Mouse (Mus musculus) cortical plate, adult 2 months (tissue): ENCODE results near the gene Capn6.

Source experiments
- CTCF ChIP-seq: fragments of 200-500 bp; IDR thresholded peaks from 2 replicates; pipeline ENCODE4 v1.5.1; 2011; ENCODE audit warnings: mild to moderate bottlenecking, control low read depth, low read length; ENCODE audit not compliant: insufficient read depth; ENCODE audit errors: extremely low read depth
- POLR2A ChIP-seq: fragments of 200-500 bp; IDR thresholded peaks from 2 replicates; pipeline ENCODE4 v1.6.1; 2011; ENCODE audit warnings: mild to moderate bottlenecking, low read length, control low read depth; ENCODE audit not compliant: insufficient read depth; ENCODE audit errors: extremely low read depth

DNA sequence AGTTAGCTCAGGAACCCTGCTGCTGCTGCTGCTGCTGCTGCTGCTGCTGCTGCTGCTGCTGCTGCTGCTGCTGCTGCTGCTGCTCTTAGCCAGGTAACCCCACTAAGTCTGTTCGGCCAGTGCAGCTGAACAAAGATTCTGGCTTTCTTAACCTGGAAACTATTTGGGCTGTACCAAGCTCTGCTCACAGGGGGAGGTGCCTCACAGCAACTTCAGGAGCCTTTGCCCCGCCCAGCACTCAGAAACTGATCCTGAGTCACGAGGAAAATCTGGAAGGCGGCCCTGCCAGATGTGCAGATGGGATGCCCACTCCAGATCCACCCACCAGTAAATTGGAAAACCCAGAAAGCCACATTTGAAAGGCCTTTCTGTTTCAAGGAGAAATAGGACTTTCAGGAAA lies at the start of gene Capn6:
- TF ChIP-seq CTCF (no peak), POLR2A (no peak)
